Mouse (Mus musculus) WW6 (cell line): ENCODE results near the gene Pfn4.
"Not testable (repeated sequence)": the region's sequence is repeated elsewhere in the genome, so short reads cannot be mapped to it uniquely, and the experiment has no call there.

Source experiments
- DNase-seq: peaks from one replicate; pipeline ENCODE4 v3.0.0-alpha.2; 2013; ENCODE audit warnings: low read depth, low spot score

Gene Pfn4

GRCm38 (mm10) chr12:4768492-4769332, at the start of gene Pfn4, which contains the start of gene Fam228b:
Gene Pfn4, plus strand, starts transcription at chr12:4769022.
Gene Fam228b, minus strand, starts transcription at chr12:4769267.
- DNase-seq = peak; percentile 80

GRCm38 (mm10) chr12:4719066-4719761, 49.6 kb upstream of the Pfn4 start:
- no peak for DNase-seq

- DNase-seq = peak; percentile 71
Measured at GRCm38 (mm10) chr12:4719762-4720754, 48.8 kb upstream of the Pfn4 start.

- no peak for DNase-seq
Measured at GRCm38 (mm10) chr12:4729165-4729564, 39.7 kb upstream of the Pfn4 start.

- DNase-seq = no peak
Measured at GRCm38 (mm10) chr12:4731629-4732028, 37.2 kb upstream of the Pfn4 start.

- no peak for DNase-seq
Measured at GRCm38 (mm10) chr12:4732332-4732731, 36.5 kb upstream of the Pfn4 start.

GRCm38 (mm10) chr12:4738031-4738576, 30.7 kb upstream of the Pfn4 start, which contains the start of gene Fam228a:
Gene Fam228a, minus strand, starts transcription at chr12:4738430.
- no peak for DNase-seq

- DNase-seq = no peak
Measured at GRCm38 (mm10) chr12:4740823-4741222, 28.0 kb upstream of the Pfn4 start.

- DNase-seq = no peak
Measured at GRCm38 (mm10) chr12:4742183-4742582, 26.6 kb upstream of the Pfn4 start.

GRCm38 (mm10) chr12:4744486-4744885, 24.3 kb upstream of the Pfn4 start:
- DNase-seq = no peak

GRCm38 (mm10) chr12:4754451-4754850, 14.4 kb upstream of the Pfn4 start:
- not testable (repeated sequence) for DNase-seq

GRCm38 (mm10) chr12:4757060-4757459, 11.8 kb upstream of the Pfn4 start:
- DNase-seq = no peak

GRCm38 (mm10) chr12:4769333-4769723, 506 bp downstream of the Pfn4 start:
- DNase-seq = no peak

GRCm38 (mm10) chr12:4774895-4775587, 6.2 kb downstream of the Pfn4 start:
- no peak for DNase-seq

- no peak for DNase-seq
Measured at GRCm38 (mm10) chr12:4775588-4775949, 6.7 kb downstream of the Pfn4 start.

- no peak for DNase-seq
Measured at GRCm38 (mm10) chr12:4777734-4778133, 8.9 kb downstream of the Pfn4 start.

- no peak for DNase-seq
Measured at GRCm38 (mm10) chr12:4780245-4780644, 11.4 kb downstream of the Pfn4 start.

GRCm38 (mm10) chr12:4781270-4781669, 12.4 kb downstream of the Pfn4 start:
- no peak for DNase-seq

- DNase-seq = not testable (repeated sequence)
Measured at GRCm38 (mm10) chr12:4781725-4782404, 13.0 kb downstream of the Pfn4 start.

GRCm38 (mm10) chr12:4783598-4783997, 14.8 kb downstream of the Pfn4 start:
- DNase-seq = no peak
